Mouse (Mus musculus): Measurements from ENCODE around the gene Fas. TPM values are rescaled to one million over a fixed set of nuclear protein-coding genes. Genes with fewer than 3 reads are reported as not detected.

Gene Fas
- polyA plus RNA-seq, 1 experiment from 2014 or later: 0.74 TPM

GRCm38 (mm10) chr19:34270106-34270726, 20.2 kb upstream of the Fas start:
- no peak overlapping the region for H3K4me3 ChIP-seq (ENCODE audit: low read depth, low read length)
- no peak overlapping the region for H3K27ac ChIP-seq (replicated peaks; ENCODE audit: low read depth, low read length)
- no peak overlapping the region for H3K4me2 ChIP-seq (ENCODE audit: low read depth, low read length)
- H3K27me3 ChIP-seq (ENCODE audit: control insufficient read depth, insufficient read depth, low read length): no peaks in the 10 kb centered on the region
- no peak overlapping the region for H3K9ac ChIP-seq (replicated peaks; ENCODE audit: low read length)
- no peaks in the 10 kb centered on the region for H3K9me3 ChIP-seq (replicated peaks; ENCODE audit: control insufficient read depth, low read length)
- H3K36me3 ChIP-seq (replicated peaks; ENCODE audit: control insufficient read depth, insufficient read depth, low read depth, low read length): no peaks in the 10 kb centered on the region
- ATAC-seq (replicated peaks; ENCODE audit: insufficient number of reproducible peaks, low FRiP score, low TSS enrichment, low read depth) (no peak), DNase-seq (ENCODE audit: low spot score) (no peak)
- WGBS: 87% methylated on average over 11 of the region's 11 CpGs
- no peaks in the 10 kb centered on the region for H3K4me1 ChIP-seq (ENCODE audit: control insufficient read depth, insufficient read depth, low read length)

DNA sequence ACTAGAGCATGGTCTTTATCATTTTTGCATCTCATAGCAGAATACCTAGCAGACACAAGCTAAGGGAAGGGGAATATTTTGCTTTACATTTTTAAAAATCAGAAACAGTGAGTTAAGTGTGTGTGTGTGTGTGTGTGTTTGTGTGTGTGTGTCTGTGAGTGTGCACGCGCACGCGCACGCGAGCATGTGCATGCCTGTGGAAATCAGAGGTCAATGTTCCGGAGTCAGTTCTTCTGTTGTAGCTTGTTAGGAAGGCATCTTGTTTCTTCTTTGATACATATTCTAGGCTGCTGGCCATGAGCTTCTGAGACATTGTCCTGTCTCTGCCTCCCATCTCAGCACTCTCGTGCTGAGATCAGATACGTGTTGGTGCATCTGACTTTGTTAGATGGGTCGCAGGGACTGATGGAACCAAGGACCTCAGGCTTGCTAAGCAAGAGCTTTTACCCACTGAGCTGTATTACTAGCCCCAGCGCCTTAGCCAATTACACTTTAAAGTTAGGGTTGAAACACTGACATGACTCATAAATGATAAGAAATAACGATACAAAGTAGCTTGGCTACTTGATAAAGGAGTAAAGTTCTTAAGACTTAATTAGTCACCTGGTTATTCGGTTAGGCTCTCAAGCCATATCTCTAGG, 19.5 kb upstream of the Fas start:
- Histone ChIP-seq H3K27me3 (ENCODE audit: control insufficient read depth, insufficient read depth, low read length) (no peaks in the 10 kb centered on the region), H3K4me2 (ENCODE audit: low read depth, low read length) (no peak overlapping the region), H3K9me3 (replicated peaks; ENCODE audit: control insufficient read depth, low read length) (no peaks in the 10 kb centered on the region), H3K36me3 (replicated peaks; ENCODE audit: control insufficient read depth, insufficient read depth, low read depth, low read length) (no peaks in the 10 kb centered on the region), H3K4me1 (ENCODE audit: control insufficient read depth, insufficient read depth, low read length) (no peaks in the 10 kb centered on the region), H3K27ac (replicated peaks; ENCODE audit: low read depth, low read length) (no peak overlapping the region), H3K4me3 (ENCODE audit: low read depth, low read length) (no peak overlapping the region), H3K9ac (replicated peaks; ENCODE audit: low read length) (no peak overlapping the region)
- WGBS: 96% methylated on average over 13 of the region's 13 CpGs
- ATAC-seq (replicated peaks; ENCODE audit: insufficient number of reproducible peaks, low FRiP score, low TSS enrichment, low read depth) (no peak), DNase-seq (ENCODE audit: low spot score) (no peak)

DNA sequence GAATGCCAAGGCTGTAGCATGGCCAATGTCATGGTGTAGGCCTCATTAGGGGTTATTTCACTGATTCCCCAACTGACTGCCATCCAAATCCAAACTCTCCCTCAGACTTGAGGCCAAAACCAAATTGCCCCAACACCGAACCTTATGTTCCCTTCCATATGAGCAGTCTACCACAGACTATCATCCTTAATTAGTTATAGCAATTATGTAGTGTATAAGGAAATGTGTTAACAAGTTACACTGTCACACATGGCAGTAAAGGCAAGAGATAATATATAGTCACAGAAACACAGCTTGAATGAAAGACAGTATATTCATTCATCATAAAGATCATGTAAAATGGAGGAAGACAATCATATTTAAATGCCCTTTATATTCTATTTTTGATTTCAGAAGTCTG, 17.4 kb upstream of the Fas start:
- H3K4me3 ChIP-seq (ENCODE audit: low read depth, low read length): no peak overlapping the region
- no peak for DNase-seq (ENCODE audit: low spot score)
- H3K27me3 ChIP-seq (ENCODE audit: control insufficient read depth, insufficient read depth, low read length): no peaks in the 10 kb centered on the region
- H3K9ac ChIP-seq (replicated peaks; ENCODE audit: low read length): no peak overlapping the region
- no peaks in the 10 kb centered on the region for H3K36me3 ChIP-seq (replicated peaks; ENCODE audit: control insufficient read depth, insufficient read depth, low read depth, low read length)
- 82% methylated on average over 1 of the region's 1 CpGs for WGBS
- ATAC-seq (replicated peaks; ENCODE audit: insufficient number of reproducible peaks, low FRiP score, low TSS enrichment, low read depth): no peak
- no peaks in the 10 kb centered on the region for H3K9me3 ChIP-seq (replicated peaks; ENCODE audit: control insufficient read depth, low read length)
- H3K4me1 ChIP-seq (ENCODE audit: control insufficient read depth, insufficient read depth, low read length): no peaks in the 10 kb centered on the region
- H3K4me2 ChIP-seq (ENCODE audit: low read depth, low read length): no peak overlapping the region
- no peak overlapping the region for H3K27ac ChIP-seq (replicated peaks; ENCODE audit: low read depth, low read length)

DNA sequence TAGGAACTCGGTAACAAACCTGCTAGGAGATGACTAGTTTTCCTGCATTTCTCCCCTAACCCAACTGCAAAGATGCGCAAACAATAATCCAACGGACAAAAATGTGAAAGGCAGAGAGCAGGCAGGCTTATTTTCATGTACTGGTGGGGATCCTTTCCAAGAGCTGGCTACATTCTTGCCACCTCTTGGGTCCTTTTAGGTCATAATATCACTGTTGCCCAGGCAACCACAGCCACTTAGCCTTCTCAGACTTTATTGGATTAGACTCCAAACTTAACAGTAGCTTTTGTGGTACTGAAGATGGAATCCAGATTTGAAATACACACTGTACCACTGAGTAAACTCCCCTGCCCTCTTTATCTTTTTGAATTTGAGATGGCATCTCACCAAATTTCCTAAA, 12.4 kb upstream of the Fas start:
- 83% methylated on average over 3 of the region's 3 CpGs for WGBS
- no peak overlapping the region for H3K4me3 ChIP-seq (ENCODE audit: low read depth, low read length)
- DNase-seq (ENCODE audit: low spot score) (peak; percentile 28), ATAC-seq (replicated peaks; ENCODE audit: insufficient number of reproducible peaks, low FRiP score, low TSS enrichment, low read depth) (no peak)
- H3K9me3 ChIP-seq (replicated peaks; ENCODE audit: control insufficient read depth, low read length): no peaks in the 10 kb centered on the region
- no peak overlapping the region for H3K4me2 ChIP-seq (ENCODE audit: low read depth, low read length)
- H3K27ac ChIP-seq (replicated peaks; ENCODE audit: low read depth, low read length): no peak overlapping the region
- H3K9ac ChIP-seq (replicated peaks; ENCODE audit: low read length): no peak overlapping the region
- H3K27me3 ChIP-seq (ENCODE audit: control insufficient read depth, insufficient read depth, low read length): no peaks in the 10 kb centered on the region
- H3K36me3 ChIP-seq (replicated peaks; ENCODE audit: control insufficient read depth, insufficient read depth, low read depth, low read length): no peaks in the 10 kb centered on the region
- no peaks in the 10 kb centered on the region for H3K4me1 ChIP-seq (ENCODE audit: control insufficient read depth, insufficient read depth, low read length)

- DNase-seq (ENCODE audit: low spot score): no peak
These were observed 6.9 kb upstream of the Fas start for GRCm38 (mm10) chr19:34283614-34284013.

GRCm38 (mm10) chr19:34284383-34284782, 6.1 kb upstream of the Fas start:
- no peak overlapping the region for H3K4me3 ChIP-seq (ENCODE audit: low read depth, low read length)
- no peak for DNase-seq (ENCODE audit: low spot score)
- WGBS: 60% methylated on average over 10 of the region's 10 CpGs

More at GRCm38 (mm10) chr19:34283614-34284013, 6.9 kb upstream of the Fas start:
- no peak overlapping the region for H3K4me2 ChIP-seq (ENCODE audit: low read depth, low read length)
- H3K27ac ChIP-seq (replicated peaks; ENCODE audit: low read depth, low read length): no peak overlapping the region
- no peak overlapping the region for H3K9ac ChIP-seq (replicated peaks; ENCODE audit: low read length)
- no peaks in the 10 kb centered on the region for H3K4me1 ChIP-seq (ENCODE audit: control insufficient read depth, insufficient read depth, low read length)
- H3K36me3 ChIP-seq (replicated peaks; ENCODE audit: control insufficient read depth, insufficient read depth, low read depth, low read length): no peaks in the 10 kb centered on the region
- H3K4me3 ChIP-seq (ENCODE audit: low read depth, low read length): no peak overlapping the region
- H3K9me3 ChIP-seq (replicated peaks; ENCODE audit: control insufficient read depth, low read length): no peaks in the 10 kb centered on the region
- 82% methylated on average over 6 of the region's 6 CpGs for WGBS
- H3K27me3 ChIP-seq (ENCODE audit: control insufficient read depth, insufficient read depth, low read length): no peaks in the 10 kb centered on the region
- ATAC-seq (replicated peaks; ENCODE audit: insufficient number of reproducible peaks, low FRiP score, low TSS enrichment, low read depth): no peak

DNA sequence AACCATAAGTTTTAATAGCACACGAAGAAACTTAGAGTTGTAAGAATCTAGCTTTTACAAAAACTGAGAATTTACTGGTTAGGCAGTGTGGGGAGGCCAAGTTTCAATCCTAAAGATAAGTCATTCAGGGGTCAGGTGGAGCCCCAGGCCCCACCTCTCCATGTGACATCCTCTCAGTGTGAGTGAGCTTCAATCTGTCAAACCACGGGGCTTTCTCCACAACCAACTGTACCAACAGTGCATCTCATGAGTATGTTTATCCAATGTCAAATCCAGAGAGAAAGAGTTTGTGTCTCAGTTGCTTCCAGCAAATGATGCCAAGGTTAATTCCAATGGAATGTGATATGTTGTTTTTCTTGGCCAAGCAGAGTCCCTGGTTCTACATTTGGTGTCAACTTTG, 5.6 kb upstream of the Fas start:
- Histone ChIP-seq H3K27me3 (ENCODE audit: control insufficient read depth, insufficient read depth, low read length) (no peaks in the 10 kb centered on the region), H3K36me3 (replicated peaks; ENCODE audit: control insufficient read depth, insufficient read depth, low read depth, low read length) (no peaks in the 10 kb centered on the region), H3K27ac (replicated peaks; ENCODE audit: low read depth, low read length) (no peak overlapping the region), H3K9me3 (replicated peaks; ENCODE audit: control insufficient read depth, low read length) (no peaks in the 10 kb centered on the region), H3K9ac (replicated peaks; ENCODE audit: low read length) (no peak overlapping the region), H3K4me2 (ENCODE audit: low read depth, low read length) (no peak overlapping the region), H3K4me3 (ENCODE audit: low read depth, low read length) (no peak overlapping the region), H3K4me1 (ENCODE audit: control insufficient read depth, insufficient read depth, low read length) (no peaks in the 10 kb centered on the region)
- 39% methylated on average over 2 of the region's 2 CpGs for WGBS
- DNase-seq (ENCODE audit: low spot score) (no peak), ATAC-seq (replicated peaks; ENCODE audit: insufficient number of reproducible peaks, low FRiP score, low TSS enrichment, low read depth) (no peak)

More at GRCm38 (mm10) chr19:34284383-34284782, 6.1 kb upstream of the Fas start:
- H3K27ac ChIP-seq (replicated peaks; ENCODE audit: low read depth, low read length): no peak overlapping the region
- ATAC-seq (replicated peaks; ENCODE audit: insufficient number of reproducible peaks, low FRiP score, low TSS enrichment, low read depth): no peak
- H3K9ac ChIP-seq (replicated peaks; ENCODE audit: low read length): no peak overlapping the region
- no peaks in the 10 kb centered on the region for H3K27me3 ChIP-seq (ENCODE audit: control insufficient read depth, insufficient read depth, low read length)
- no peaks in the 10 kb centered on the region for H3K9me3 ChIP-seq (replicated peaks; ENCODE audit: control insufficient read depth, low read length)
- no peaks in the 10 kb centered on the region for H3K4me1 ChIP-seq (ENCODE audit: control insufficient read depth, insufficient read depth, low read length)
- no peak overlapping the region for H3K4me2 ChIP-seq (ENCODE audit: low read depth, low read length)
- no peaks in the 10 kb centered on the region for H3K36me3 ChIP-seq (replicated peaks; ENCODE audit: control insufficient read depth, insufficient read depth, low read depth, low read length)

GRCm38 (mm10) chr19:34287221-34287620, 3.2 kb upstream of the Fas start:
- no peak overlapping the region for H3K4me2 ChIP-seq (ENCODE audit: low read depth, low read length)
- no peaks in the 10 kb centered on the region for H3K36me3 ChIP-seq (replicated peaks; ENCODE audit: control insufficient read depth, insufficient read depth, low read depth, low read length)
- no peak for DNase-seq (ENCODE audit: low spot score)
- no peak overlapping the region for H3K4me3 ChIP-seq (ENCODE audit: low read depth, low read length)
- H3K27me3 ChIP-seq (ENCODE audit: control insufficient read depth, insufficient read depth, low read length): no peaks in the 10 kb centered on the region
- ATAC-seq (replicated peaks; ENCODE audit: insufficient number of reproducible peaks, low FRiP score, low TSS enrichment, low read depth): no peak
- H3K27ac ChIP-seq (replicated peaks; ENCODE audit: low read depth, low read length): no peak overlapping the region
- no peak overlapping the region for H3K9ac ChIP-seq (replicated peaks; ENCODE audit: low read length)
- H3K4me1 ChIP-seq (ENCODE audit: control insufficient read depth, insufficient read depth, low read length): no peaks in the 10 kb centered on the region
- no peaks in the 10 kb centered on the region for H3K9me3 ChIP-seq (replicated peaks; ENCODE audit: control insufficient read depth, low read length)

All from embryonic facial prominence, embryonic 11.5 days (tissue).